Mouse (Mus musculus): ENCODE measurements around the gene Spdye4b.

- TF ChIP-seq HCFC1 (IDR thresholded peaks at IDR 0.05; ENCODE audit: borderline replicate concordance, insufficient read depth, low read length) = no peak
- no peak for TF ChIP-seq CHD2 (IDR thresholded peaks at IDR 0.05; ENCODE audit: low read depth, low read length)
Observed at GRCm38 (mm10) chr5:143226790-143227189, 46.0 kb downstream of the Spdye4b start, which contains the start of gene Spdye4a.

Data from ES-E14 (cell line).